Mouse (Mus musculus) kidney, adult 2 months (tissue): ENCODE data around the gene Myh6. TPM values are rescaled to one million over a fixed set of nuclear protein-coding genes. Genes with fewer than 3 reads are reported as not detected.
"Not testable (repeated sequence)": the region's sequence is repeated elsewhere in the genome, so short reads cannot be mapped to it uniquely, and the experiment has no call there.

ENCODE experiments used
- DNase-seq: peaks from one replicate; pipeline ENCODE4 v3.0.0; 2021
- H3K27ac ChIP-seq: fragments of 200-500 bp; 2 replicates; pipeline ENCODE4 v1.5.1; 2012; ENCODE audit warnings: low read depth, low read length, control low read depth, inconsistent platforms; ENCODE audit not compliant: insufficient read depth
- H3K27me3 ChIP-seq: fragments of 200-500 bp; replicated peaks from 2 replicates; pipeline ENCODE4 v1.6.1; 2012; ENCODE audit warnings: mild to moderate bottlenecking, moderate library complexity, low read length, inconsistent platforms; ENCODE audit not compliant: control insufficient read depth, insufficient read depth
- H3K36me3 ChIP-seq: fragments of 200-500 bp; 2 replicates; pipeline ENCODE4 v1.6.1; 2012; ENCODE audit warnings: mild to moderate bottlenecking, moderate library complexity, low read length, inconsistent platforms; ENCODE audit not compliant: control insufficient read depth, insufficient read depth
- H3K4me1 ChIP-seq: fragments of 200-500 bp; 2 replicates; pipeline ENCODE4 v1.6.1; 2011; ENCODE audit warnings: low read length; ENCODE audit not compliant: control insufficient read depth, insufficient read depth
- H3K4me3 ChIP-seq: fragments of 200-500 bp; 2 replicates; pipeline ENCODE4 v1.5.1; 2011; ENCODE audit warnings: mild to moderate bottlenecking, low read depth, low read length, control low read depth; ENCODE audit not compliant: insufficient read depth
- CTCF ChIP-seq: fragments of 200-500 bp; conservative IDR thresholded peaks from 2 replicates; pipeline ENCODE4 v1.5.1; 2011; ENCODE audit warnings: low read depth, mild to moderate bottlenecking, control low read depth, low read length, moderate library complexity, mixed read lengths; ENCODE audit not compliant: insufficient read depth, insufficient read length
- POLR2A ChIP-seq: fragments of 200-500 bp; IDR thresholded peaks from one replicate; pipeline ENCODE4 v1.6.1; 2011; ENCODE audit warnings: low read depth, low read length, control low read depth
- WGBS: fragments of 180-500 bp; shearing (Covaris S2); methylation state at CpG from one replicate; pipeline ENCODE4 v1.1.7; 2018; 5-methylcytosine and 5-hydroxymethylcytosine counted together
- polyA plus RNA-seq: library from polyadenylated mRNA; depleted of rRNA; stranded (reverse); fragments of >200 nt; gene quantifications from 2 replicates; pipeline ENCODE4 v1.2.3, GENCODE M21; 2012

Myh6 gene
- polyA plus RNA-seq, 1 experiment, result 0.75 TPM

DNA sequence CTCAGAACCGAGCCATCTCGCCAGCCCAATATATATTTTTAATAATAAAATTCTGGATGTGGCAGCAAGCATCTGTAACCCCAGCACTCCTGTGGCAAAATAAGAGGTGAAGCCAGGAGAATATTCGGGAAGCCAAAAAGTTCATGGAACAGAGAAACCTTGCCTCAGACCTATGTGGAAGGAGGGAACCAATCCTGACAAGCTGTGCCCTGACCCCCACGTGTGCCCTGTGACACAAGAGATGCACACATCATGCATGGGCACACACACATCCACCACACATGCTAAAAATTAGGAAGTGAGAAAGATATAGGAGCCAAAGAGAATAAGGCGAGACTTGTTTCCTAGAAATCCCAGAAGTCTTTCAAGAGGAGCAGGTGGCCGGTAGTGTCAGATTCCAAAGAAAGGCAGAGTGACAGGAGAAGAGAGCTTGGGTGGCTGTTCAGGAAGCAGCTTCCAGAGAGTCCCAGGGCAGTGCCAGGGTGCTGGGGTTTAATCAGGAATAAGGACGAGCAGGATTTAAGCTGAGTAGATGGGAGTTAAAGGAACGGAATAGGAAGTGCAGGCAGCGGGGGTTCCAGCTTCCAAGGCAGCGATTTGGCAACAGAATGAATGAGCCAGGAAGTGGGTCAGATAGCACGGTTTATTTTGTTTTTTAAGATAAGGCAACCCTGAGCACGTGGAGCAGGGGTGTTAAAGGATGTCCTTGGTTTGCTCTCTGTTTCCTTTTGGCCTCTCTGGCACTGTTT is 35.4 kb upstream of the Myh6 start:
- Histone ChIP-seq H3K4me3 (no peak overlapping the region), H3K4me1 (no peaks in the 10 kb centered on the region), H3K36me3 (no peaks in the 10 kb centered on the region), H3K27ac (no peak overlapping the region), H3K27me3 (no peaks in the 10 kb centered on the region)
- WGBS, result 38% methylated on average over 12 of the region's 12 CpGs
- TF ChIP-seq CTCF, result no peak
- no peak for TF ChIP-seq POLR2A
- no peak for DNase-seq

DNA sequence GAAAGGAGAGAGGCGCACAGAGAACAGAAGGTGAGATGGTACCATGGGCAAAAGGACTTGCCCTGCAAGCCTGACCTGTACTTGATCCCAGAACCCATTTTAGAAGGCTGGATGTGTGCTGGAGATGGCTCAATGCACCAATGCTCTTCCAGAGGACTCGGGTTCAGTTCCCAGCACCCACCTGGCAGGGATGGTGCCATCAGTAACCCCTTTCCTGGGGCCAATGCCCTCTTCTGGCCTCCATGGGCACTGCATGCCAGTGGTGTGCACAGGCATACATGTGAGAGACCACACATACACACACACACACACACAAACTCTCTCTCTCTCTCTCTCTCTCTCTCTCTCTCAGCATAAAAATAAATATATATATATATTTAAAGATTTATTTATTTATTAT is 34.7 kb upstream of the Myh6 start:
- Histone ChIP-seq H3K27me3 (no peaks in the 10 kb centered on the region), H3K36me3 (no peaks in the 10 kb centered on the region), H3K27ac (no peak overlapping the region), H3K4me1 (no peaks in the 10 kb centered on the region), H3K4me3 (no peak overlapping the region)
- WGBS, result 100% methylated on average over 2 of the region's 2 CpGs
- no peak for TF ChIP-seq CTCF
- TF ChIP-seq POLR2A, result no peak
- DNase-seq, result no peak

DNA sequence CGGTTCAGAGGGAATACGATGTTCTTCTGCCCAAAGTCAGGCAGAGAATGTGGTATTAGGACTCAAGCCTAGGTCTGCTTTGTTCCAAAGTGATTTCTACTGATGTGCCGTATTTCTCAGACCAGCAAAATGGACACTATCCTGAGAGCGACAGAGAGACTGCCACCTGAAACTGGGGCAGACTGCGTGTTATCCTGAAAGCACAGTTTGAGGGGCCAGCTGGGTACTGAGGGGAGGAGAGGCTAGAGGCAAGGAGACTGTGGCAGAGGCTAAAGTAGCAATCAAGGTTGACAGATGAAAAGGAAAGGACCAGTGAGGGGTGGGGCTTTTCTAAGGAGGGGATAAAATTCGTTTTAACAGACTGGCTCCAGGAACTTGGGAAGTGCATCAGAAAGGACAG is 34.1 kb upstream of the Myh6 start:
- Histone ChIP-seq H3K27ac (no peak overlapping the region), H3K27me3 (no peaks in the 10 kb centered on the region), H3K4me3 (no peak overlapping the region), H3K36me3 (no peaks in the 10 kb centered on the region), H3K4me1 (no peaks in the 10 kb centered on the region)
- 87% methylated on average over 6 of the region's 6 CpGs for WGBS
- TF ChIP-seq CTCF, result no peak
- no peak for DNase-seq

DNA sequence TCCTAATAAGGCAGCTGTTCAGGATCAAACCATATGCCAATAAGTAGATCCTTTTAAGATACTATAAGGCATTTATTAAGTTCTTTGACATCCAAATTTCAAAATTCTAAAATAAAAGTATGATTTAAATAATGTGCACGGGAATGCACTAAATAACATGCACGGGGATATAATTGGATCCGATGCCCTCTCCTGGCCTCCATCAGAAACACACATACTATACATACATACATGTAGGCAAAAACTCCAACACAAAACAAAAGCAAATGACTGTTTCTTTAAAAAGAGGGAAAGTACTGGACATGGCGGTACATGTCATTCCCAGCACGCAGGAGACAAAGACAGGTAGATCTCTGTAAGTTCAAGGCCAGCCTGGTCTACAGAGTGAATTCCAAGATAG is 33.1 kb upstream of the Myh6 start:
- not testable (repeated sequence) for H3K36me3 ChIP-seq, H3K27me3 ChIP-seq, H3K27ac ChIP-seq, H3K4me1 ChIP-seq, DNase-seq, H3K4me3 ChIP-seq
- 77% methylated on average over 5 of the region's 5 CpGs for WGBS

DNA sequence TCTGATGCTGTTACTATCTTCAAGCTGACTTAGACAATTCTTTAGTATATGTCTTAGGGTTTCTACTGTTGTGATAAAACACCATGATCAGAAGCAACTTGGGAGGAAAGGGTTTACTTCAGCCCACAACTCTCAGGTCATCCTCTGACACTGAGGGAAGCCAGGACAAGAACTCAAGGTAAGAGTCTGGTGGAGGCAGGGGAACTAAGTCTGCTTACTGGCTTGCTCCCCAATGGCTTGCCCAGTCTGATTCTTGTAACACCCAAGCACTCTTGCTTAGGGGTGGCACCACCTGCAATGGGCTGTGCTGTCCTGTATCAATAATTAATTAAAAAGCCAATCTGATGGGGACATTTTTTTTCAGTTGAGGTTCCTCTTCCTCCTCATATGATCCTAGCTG is 32.0 kb upstream of the Myh6 start:
- Histone ChIP-seq H3K4me1 (no peaks in the 10 kb centered on the region), H3K27me3 (no peaks in the 10 kb centered on the region), H3K4me3 (no peak overlapping the region), H3K36me3 (no peaks in the 10 kb centered on the region), H3K27ac (no peak overlapping the region)
- no peak for TF ChIP-seq CTCF
- no peak for TF ChIP-seq POLR2A
- DNase-seq, result no peak

DNA sequence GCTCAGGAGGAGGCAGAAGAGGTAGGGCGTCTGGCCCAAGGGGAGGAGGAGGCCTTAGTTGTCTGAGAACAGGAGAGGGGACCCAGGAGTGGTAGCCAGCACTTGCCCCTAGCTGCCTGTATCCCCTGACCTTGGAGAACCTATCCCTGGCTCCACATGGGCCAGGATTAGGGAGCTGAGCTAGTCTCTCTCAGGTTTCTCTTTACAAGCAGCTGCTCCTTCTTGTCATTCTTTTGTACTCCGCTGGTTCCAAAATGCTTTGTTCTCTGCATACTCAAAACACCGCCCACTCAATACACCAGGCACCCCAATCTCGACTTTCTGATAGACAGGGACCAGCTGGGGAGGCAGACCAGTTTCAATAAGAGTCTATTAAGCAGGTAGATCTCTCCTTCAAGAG is 30.6 kb upstream of the Myh6 start:
- no peaks in the 10 kb centered on the region for H3K4me1 ChIP-seq
- H3K36me3 ChIP-seq, result no peaks in the 10 kb centered on the region
- no peak for DNase-seq
- H3K27ac ChIP-seq, result no peak overlapping the region
- TF ChIP-seq CTCF, result no peak
- TF ChIP-seq POLR2A, result no peak
- WGBS, result 66% methylated on average over 4 of the region's 4 CpGs
- H3K4me3 ChIP-seq, result no peak overlapping the region
- H3K27me3 ChIP-seq, result no peaks in the 10 kb centered on the region

DNA sequence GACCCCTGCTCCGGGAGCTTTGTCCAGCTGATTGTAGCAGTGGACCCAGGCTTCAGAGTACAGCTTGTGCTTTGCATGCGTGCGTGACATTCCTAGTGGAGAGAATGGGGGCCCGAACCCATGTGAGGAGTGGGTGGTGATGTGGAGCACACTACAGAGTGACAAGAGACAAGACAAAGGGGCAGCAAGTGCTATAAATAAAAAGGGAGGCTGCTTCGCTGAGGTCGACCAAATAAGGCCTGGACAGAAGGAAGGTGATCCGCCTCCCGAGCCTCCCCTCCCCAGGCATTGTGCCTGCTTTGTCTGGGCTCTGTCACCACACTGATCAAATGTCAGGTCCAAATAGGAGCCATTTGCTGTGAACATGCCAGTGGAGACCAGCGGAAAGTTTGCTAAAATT is 30.1 kb upstream of the Myh6 start:
- no peaks in the 10 kb centered on the region for H3K36me3 ChIP-seq
- H3K4me1 ChIP-seq, result no peaks in the 10 kb centered on the region
- no peak overlapping the region for H3K27ac ChIP-seq
- TF ChIP-seq CTCF, result no peak
- TF ChIP-seq POLR2A, result no peak
- no peaks in the 10 kb centered on the region for H3K27me3 ChIP-seq
- WGBS, result 71% methylated on average over 9 of the region's 9 CpGs
- DNase-seq, result no peak
- no peak overlapping the region for H3K4me3 ChIP-seq

DNA sequence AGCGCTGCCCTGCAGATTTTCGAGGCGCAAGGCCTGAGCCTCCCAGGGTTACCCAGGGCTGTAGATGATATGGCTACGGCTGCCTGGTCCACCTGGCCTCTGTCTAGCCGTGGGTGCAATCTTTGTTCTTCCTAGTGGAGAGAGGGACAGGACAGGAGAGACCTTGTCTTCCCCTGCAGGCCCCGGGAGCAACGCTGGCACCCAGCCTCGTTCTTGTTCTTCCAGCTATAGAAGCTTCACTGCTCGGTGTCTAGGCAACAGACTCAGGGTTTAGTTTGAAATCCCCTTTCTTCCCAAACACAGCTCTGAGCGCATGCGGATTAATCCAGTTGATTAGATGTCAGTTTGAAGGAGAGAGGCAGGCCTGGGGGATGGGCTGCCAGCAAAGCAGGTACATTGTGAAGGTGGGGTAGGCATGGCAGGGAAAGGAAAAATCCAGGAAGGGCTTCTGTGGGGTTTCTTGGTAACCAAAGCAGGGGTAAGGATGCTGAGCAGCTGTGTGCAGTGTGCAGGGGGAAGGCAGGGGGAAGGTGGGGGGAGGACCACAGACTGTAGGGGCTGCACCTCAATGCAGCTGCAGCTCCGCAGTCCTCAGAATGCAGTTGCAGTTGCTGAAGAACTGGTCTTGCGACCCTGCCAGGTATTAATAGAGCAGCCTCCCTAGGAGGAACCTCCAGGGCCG is 28.9 kb upstream of the Myh6 start:
- 70% methylated on average over 14 of the region's 14 CpGs for WGBS
- Histone ChIP-seq H3K27me3 (no peaks in the 10 kb centered on the region), H3K4me3 (no peak overlapping the region), H3K36me3 (no peaks in the 10 kb centered on the region), H3K27ac (no peak overlapping the region), H3K4me1 (no peaks in the 10 kb centered on the region)
- no peak for TF ChIP-seq CTCF
- TF ChIP-seq POLR2A, result no peak
- DNase-seq, result no peak
